Mouse (Mus musculus): ENCODE results near the gene Sh3yl1. TPM values are rescaled to one million over a fixed set of nuclear protein-coding genes. Genes with fewer than 3 reads are reported as not detected.
A peak's percentile ranks its signal among the peaks of the same experiment; 100 is the strongest.

Gene Sh3yl1
- total and polyA plus RNA-seq, 2 experiments from 2014 or later, result 25.1 to 54.3 TPM

GRCm38 (mm10) chr12:30909881-30910280 is 1.6 kb upstream of the Sh3yl1 start:
- WGBS, result 88% methylated on average over 2 of the region's 2 CpGs
- no peak overlapping the region for H3K4me2 ChIP-seq (ENCODE audit: low read depth)
- no peak overlapping the region for H3K27ac ChIP-seq (ENCODE audit: low read depth, low read length)
- H3K36me3 ChIP-seq (ENCODE audit: insufficient read depth), result 0 out of 2 replicates have a peak, but pooled peaks cover 1% of the 10 kb centered on the region
- no peak for TF ChIP-seq CTCF (IDR thresholded peaks at IDR 0.05; ENCODE audit: low read depth)
- no peaks in the 10 kb centered on the region for H3K9me3 ChIP-seq (ENCODE audit: low read length)
- H3K4me1 ChIP-seq (ENCODE audit: insufficient read depth), result peaks cover 18% of the 10 kb centered on the region
- no peak overlapping the region for H3K9ac ChIP-seq
- ATAC-seq, result no peak
- no peak overlapping the region for H3K4me3 ChIP-seq (ENCODE audit: low read depth, low read length)
- no peaks in the 10 kb centered on the region for H3K27me3 ChIP-seq (ENCODE audit: insufficient read depth, low read length)
- DNase-seq, result no peak

DNA sequence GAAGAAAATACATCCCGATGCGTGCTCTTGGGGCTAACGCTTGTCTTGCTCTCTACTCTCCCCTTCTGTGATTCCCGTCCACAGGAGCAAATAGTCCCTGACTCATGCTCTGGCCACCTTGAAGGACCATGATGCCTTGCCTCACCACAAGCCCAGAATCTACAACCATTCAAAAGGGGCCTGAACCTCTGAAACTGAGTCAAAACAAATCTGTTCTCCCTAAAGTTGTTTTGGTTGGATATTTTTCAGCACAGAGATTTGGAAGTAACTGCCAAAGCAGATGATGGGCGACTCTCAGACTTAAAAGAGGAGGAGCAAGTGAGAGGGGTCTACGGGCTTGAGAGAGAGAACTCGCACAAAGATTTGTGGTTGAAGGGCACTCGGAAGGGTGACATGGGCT is 608 bp upstream of the Sh3yl1 start:
- WGBS, result 17% methylated on average over 8 of the region's 8 CpGs
- TF ChIP-seq CTCF (IDR thresholded peaks at IDR 0.05; ENCODE audit: low read depth), result no peak
- Histone ChIP-seq H3K4me1 (ENCODE audit: insufficient read depth) (peaks cover 18% of the 10 kb centered on the region), H3K27me3 (ENCODE audit: insufficient read depth, low read length) (no peaks in the 10 kb centered on the region), H3K36me3 (ENCODE audit: insufficient read depth) (no peaks in the 10 kb centered on the region), H3K9ac (peak overlapping the region; percentile 82), H3K27ac (ENCODE audit: low read depth, low read length) (peak overlapping the region; percentile 68), H3K9me3 (ENCODE audit: low read length) (no peaks in the 10 kb centered on the region), H3K4me2 (ENCODE audit: low read depth) (peak overlapping the region; percentile 82), H3K4me3 (ENCODE audit: low read depth, low read length) (peak overlapping the region; percentile 87)
- DNase-seq (no peak), ATAC-seq (no peak)

GRCm38 (mm10) chr12:30912048-30912381 is 547 bp downstream of the Sh3yl1 start:
- H3K27me3 ChIP-seq (ENCODE audit: insufficient read depth, low read length), result no peaks in the 10 kb centered on the region
- peak overlapping the region; percentile 87 for H3K4me3 ChIP-seq (ENCODE audit: low read depth, low read length)
- peak overlapping the region; percentile 82 for H3K4me2 ChIP-seq (ENCODE audit: low read depth)
- peak overlapping the region; percentile 82 for H3K9ac ChIP-seq
- DNase-seq (no peak), ATAC-seq (peak; percentile 44)
- TF ChIP-seq CTCF (IDR thresholded peaks at IDR 0.05; ENCODE audit: low read depth), result no peak
- no peak overlapping the region; the same call in 1 of the 2 replicates for H3K27ac ChIP-seq (ENCODE audit: low read depth, low read length)
- no peaks in the 10 kb centered on the region for H3K36me3 ChIP-seq (ENCODE audit: insufficient read depth)
- H3K9me3 ChIP-seq (ENCODE audit: low read length), result no peaks in the 10 kb centered on the region
- WGBS, result under 1% methylated on average over 19 of the region's 19 CpGs
- H3K4me1 ChIP-seq (ENCODE audit: insufficient read depth), result peaks cover 18% of the 10 kb centered on the region

GRCm38 (mm10) chr12:30912840-30913239 is 1.4 kb downstream of the Sh3yl1 start:
- Histone ChIP-seq H3K4me1 (ENCODE audit: insufficient read depth) (peaks cover 18% of the 10 kb centered on the region), H3K4me2 (ENCODE audit: low read depth) (peak overlapping the region; percentile 82), H3K9ac (peak overlapping the region; percentile 82; the same call in 1 of the 2 replicates), H3K36me3 (ENCODE audit: insufficient read depth) (no peaks in the 10 kb centered on the region), H3K27me3 (ENCODE audit: insufficient read depth, low read length) (no peaks in the 10 kb centered on the region), H3K27ac (ENCODE audit: low read depth, low read length) (no peak overlapping the region), H3K4me3 (ENCODE audit: low read depth, low read length) (peak overlapping the region; percentile 87), H3K9me3 (ENCODE audit: low read length) (no peaks in the 10 kb centered on the region)
- DNase-seq (no peak), ATAC-seq (no peak)
- 56% methylated on average over 3 of the region's 3 CpGs for WGBS
- TF ChIP-seq CTCF (IDR thresholded peaks at IDR 0.05; ENCODE audit: low read depth), result no peak

GRCm38 (mm10) chr12:30922401-30922800 is 10.9 kb downstream of the Sh3yl1 start:
- Histone ChIP-seq H3K4me2 (ENCODE audit: low read depth) (no peak overlapping the region), H3K4me1 (ENCODE audit: insufficient read depth) (no peaks in the 10 kb centered on the region), H3K9ac (no peak overlapping the region), H3K36me3 (ENCODE audit: insufficient read depth) (peaks cover 10% of the 10 kb centered on the region; the same call in 1 of the 2 replicates), H3K27ac (ENCODE audit: low read depth, low read length) (no peak overlapping the region), H3K9me3 (ENCODE audit: low read length) (no peaks in the 10 kb centered on the region), H3K4me3 (ENCODE audit: low read depth, low read length) (no peak overlapping the region), H3K27me3 (ENCODE audit: insufficient read depth, low read length) (no peaks in the 10 kb centered on the region)
- 77% methylated on average over 3 of the region's 3 CpGs for WGBS
- ATAC-seq (no peak), DNase-seq (no peak)
- no peak for TF ChIP-seq CTCF (IDR thresholded peaks at IDR 0.05; ENCODE audit: low read depth)

DNA sequence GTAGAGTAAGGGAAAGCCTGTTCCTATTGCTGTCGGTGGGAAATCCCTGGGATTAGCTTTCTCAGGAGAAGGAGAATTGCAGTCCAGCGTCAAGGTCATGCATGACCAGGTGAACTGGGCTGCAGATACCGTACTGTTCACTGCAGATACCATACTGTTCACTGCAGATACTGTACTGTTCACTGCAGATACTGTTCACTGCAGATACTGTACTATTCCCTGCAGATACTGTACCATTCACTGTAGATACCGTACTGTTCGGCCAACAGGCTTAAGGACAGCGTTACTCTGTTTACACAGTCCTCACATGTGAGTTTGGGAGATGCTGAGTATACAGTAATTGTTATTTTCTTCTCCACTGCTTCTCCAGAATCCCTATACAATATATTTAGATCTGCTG is 16.7 kb downstream of the Sh3yl1 start:
- H3K9me3 ChIP-seq (ENCODE audit: low read length), result no peaks in the 10 kb centered on the region
- H3K36me3 ChIP-seq (ENCODE audit: insufficient read depth), result peaks cover 10% of the 10 kb centered on the region; the same call in 1 of the 2 replicates
- 90% methylated on average over 6 of the region's 6 CpGs for WGBS
- no peak overlapping the region for H3K9ac ChIP-seq
- ATAC-seq, result no peak
- TF ChIP-seq CTCF (IDR thresholded peaks at IDR 0.05; ENCODE audit: low read depth), result no peak
- H3K4me1 ChIP-seq (ENCODE audit: insufficient read depth), result no peaks in the 10 kb centered on the region
- no peak overlapping the region for H3K4me3 ChIP-seq (ENCODE audit: low read depth, low read length)
- no peaks in the 10 kb centered on the region for H3K27me3 ChIP-seq (ENCODE audit: insufficient read depth, low read length)
- no peak for DNase-seq
- no peak overlapping the region for H3K27ac ChIP-seq (ENCODE audit: low read depth, low read length)
- H3K4me2 ChIP-seq (ENCODE audit: low read depth), result no peak overlapping the region

- Histone ChIP-seq H3K36me3 (ENCODE audit: insufficient read depth) (no peaks in the 10 kb centered on the region), H3K27ac (ENCODE audit: low read depth, low read length) (no peak overlapping the region), H3K27me3 (ENCODE audit: insufficient read depth, low read length) (no peaks in the 10 kb centered on the region), H3K9ac (no peak overlapping the region), H3K9me3 (ENCODE audit: low read length) (no peaks in the 10 kb centered on the region), H3K4me3 (ENCODE audit: low read depth, low read length) (no peak overlapping the region), H3K4me1 (ENCODE audit: insufficient read depth) (no peaks in the 10 kb centered on the region), H3K4me2 (ENCODE audit: low read depth) (no peak overlapping the region)
- DNase-seq (no peak), ATAC-seq (no peak)
- whole genome bisulfite sequencing, result 83% methylated on average over 2 of the region's 2 CpGs
- TF ChIP-seq CTCF (IDR thresholded peaks at IDR 0.05; ENCODE audit: low read depth), result no peak
Observed at GRCm38 (mm10) chr12:30933299-30933698, 21.8 kb downstream of the Sh3yl1 start.
